Mouse (Mus musculus) c-Kit-positive CD71-positive TER-119-positive erythroid progenitor cells, embryonic 14.5 days (primary cell): ENCODE data around the gene Tmem63b.

Source experiments
- DNase-seq: peaks from one replicate; pipeline ENCODE4 v3.0.0-alpha.2; 2013; ENCODE audit warnings: low spot score

Gene Tmem63b

DNA sequence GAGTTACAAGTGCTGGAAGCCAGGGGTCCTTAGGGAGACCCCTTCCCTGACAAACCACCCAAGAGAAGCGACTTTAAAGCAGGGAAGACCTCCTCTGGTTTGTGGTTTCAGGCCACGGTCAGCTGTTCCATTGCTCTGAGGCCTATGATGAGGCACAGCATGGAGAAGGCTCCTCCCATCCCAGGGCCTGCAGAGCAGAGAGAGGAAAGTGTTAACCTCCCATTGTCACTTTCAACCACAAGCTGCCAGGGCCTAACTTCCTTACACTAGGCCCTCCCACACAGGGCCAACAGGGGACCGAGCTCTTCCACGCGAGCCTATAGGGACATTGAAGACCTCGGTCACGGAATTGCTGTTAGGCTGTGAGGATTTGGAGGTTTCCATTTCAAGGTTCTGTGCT is 16.5 kb upstream of the Tmem63b start:
- no peak for DNase-seq

DNA sequence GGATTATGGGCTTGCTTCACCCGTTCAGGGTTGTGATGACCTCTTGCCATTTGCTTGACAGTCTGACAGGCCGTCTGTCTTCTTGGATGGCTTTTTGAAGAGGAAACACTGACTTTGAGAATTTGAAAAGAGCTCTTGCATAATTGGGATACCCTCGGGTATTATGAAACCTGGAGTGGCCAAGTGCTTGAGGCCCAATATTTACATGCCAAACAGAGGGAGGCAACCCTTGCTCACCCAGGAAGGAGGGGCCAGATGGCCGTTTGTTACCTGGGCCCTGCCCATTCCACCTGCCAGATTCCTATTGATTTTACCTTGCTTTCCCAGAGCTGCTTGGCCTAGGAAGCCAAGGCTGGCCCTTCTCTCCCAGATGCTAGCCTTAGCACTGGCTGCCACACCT is 15.5 kb upstream of the Tmem63b start:
- no peak for DNase-seq

DNA sequence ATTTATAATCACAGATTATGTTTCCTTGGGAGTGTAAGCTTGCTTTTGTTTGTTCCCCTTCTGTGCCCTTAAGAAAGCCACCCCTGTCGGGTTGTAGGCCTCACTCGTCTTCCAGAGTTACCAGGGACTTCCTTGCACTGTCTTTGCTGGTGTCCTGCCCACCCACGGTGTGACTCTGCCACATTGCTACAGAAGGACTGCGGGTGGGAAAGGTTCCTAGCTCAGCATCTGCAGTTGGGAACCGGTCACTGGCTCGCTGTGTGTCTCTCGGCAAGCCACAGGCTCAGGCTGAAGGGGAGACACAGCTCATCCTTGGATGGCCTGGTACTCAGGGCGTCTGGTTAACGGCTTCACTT is 14.5 kb upstream of the Tmem63b start:
- no peak for DNase-seq

DNA sequence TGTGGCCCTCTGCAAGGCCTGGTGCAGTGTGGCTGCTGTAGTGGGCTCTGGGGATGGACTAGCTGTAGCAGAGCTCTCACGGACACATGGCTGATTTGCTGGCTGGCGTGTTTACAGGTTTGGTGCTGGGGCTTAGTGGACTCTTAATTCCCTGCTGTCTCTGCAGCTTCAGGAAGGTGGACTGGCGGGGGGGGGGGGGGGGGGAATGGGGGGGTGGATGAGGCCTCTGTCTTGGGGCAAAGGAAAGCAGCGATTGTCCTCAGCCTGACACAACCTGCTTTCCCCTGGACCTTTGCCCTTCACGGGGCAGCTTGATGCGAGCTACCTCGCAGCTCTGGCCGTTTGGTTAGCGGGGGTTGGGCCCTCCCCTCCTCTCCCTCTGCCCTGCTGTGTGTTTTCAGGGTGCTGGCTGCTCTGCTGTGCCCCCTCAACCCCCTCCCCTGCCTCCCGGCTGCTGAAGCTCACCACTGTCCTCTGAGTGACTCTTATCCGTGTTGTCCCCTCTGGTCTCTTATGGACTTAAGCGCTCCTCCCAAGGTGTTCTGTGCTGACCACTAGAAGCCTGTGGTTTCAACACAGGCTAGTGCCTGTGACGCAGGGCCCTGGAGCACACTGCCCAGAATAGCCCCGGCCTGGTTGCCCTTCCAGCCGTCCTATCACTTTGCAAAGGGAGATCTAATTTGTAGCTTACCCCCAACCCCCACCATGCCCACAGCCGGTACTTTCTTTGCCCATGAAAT is 14.0 kb upstream of the Tmem63b start:
- DNase-seq = no peak

DNA sequence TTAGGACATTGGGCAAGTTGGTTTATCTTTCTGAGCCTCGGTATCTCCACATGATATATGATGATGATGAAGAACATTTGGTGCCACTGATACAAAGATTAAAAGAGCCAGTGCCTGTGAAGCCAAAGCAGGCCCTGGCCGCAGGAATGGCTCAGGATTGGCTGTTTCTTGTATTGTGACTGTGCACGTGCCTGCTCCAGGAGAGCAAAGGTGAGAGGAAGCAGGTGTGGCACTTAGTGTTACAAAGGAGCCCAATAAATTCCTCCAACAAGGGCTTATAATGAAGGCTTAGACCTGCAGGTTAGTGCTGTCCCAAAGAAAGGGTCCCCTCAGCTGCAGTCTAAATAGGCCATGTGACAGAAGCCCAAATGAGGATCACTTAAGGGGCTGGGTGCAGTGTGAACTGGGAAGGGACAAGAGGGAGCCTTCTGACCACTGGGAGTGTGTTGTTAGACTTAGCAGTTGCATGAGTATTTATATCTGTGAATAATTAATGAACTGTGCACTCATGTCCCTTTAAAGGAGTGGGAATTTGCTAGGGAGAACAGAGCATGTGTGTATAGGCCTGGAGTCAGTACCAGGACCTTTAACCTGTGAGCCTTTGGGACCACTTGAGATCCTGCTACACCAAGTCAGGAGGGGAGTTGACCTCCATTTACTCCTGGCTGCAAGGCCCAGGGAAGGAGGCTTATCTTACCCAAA is 12.5 kb upstream of the Tmem63b start:
- DNase-seq = no peak

DNA sequence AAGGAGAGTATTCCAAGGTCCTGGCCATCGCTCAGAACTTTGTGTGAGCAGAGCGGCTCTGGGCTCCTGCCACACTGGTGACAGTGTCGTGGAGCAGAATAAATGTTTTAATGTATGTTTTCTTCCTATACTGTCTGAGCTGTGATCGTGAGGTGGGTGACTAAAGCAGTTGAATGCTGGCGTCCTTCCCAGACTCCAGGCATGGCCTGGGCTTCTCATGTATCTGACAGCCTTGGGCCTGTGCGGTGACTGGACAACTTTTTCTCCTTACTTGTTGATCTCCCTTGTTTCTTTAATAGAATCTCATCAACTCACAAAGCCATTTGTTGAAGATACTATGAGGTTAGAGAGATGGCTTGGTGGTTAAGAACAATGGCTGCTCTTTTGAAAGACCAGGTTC is 11.7 kb upstream of the Tmem63b start:
- no peak for DNase-seq

DNA sequence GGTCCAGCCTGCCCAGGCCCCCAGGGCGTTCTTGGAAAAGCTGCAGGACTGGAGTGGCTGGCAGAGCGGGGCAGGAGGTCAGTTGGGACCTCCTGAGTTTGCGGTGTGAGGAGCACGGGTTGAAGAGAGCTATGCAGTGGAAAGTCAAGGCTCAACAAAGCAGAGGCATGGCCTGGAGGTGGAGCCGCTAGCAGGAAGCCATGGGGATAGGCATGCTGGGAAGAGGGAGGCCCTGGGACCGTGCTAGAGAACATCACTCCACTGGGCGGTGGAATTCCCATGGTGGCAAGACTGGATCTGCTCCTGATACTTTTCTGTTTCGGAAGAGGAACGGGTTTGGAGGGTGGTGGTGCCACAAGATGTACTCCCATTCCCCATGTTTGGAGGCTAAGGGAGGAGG is 10.3 kb upstream of the Tmem63b start:
- DNase-seq = no peak

DNA sequence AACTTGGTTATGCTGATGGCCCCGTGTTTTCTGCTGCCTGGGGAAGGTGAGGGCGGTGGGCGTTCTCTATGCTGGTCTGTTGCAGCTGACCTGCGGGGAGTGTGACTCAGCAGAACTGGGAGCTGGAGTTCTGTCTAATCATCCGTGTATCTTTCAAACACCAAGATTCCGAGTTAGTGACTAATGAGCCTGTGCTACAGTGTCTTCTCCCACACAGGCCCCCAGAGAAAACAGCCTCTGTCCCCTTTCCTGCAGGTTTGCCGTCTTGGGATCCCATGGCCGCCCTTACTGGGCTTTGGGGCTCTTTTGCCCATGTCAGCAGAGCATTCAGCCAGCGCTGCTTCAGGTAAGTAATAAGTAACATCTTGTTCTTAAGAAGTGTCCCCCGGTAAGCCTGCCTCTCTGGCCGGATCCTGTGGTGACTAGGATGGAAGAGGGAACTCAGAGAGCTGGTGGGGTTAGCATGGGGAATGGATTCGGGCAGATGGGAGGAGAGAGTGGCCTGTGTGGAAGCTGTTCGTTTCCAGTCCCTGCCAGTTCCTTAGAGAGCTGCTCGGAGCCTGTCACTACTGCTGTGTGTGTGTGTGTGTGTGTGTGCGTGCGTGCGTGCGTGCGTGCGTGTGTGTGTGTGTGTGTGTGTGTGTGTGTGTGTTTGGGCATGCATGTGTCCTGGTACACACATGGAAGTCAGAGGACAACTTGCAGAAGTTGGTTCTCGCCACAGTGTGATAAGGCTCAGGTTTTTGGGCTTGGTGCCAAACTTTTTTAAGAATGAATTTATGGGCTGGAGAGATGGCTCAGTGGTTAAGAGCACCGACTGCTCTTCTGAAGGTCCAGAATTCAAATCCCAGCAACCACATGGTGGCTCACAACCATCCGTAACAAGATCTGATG is 8.8 kb upstream of the Tmem63b start:
- DNase-seq = peak; percentile 51

DNA sequence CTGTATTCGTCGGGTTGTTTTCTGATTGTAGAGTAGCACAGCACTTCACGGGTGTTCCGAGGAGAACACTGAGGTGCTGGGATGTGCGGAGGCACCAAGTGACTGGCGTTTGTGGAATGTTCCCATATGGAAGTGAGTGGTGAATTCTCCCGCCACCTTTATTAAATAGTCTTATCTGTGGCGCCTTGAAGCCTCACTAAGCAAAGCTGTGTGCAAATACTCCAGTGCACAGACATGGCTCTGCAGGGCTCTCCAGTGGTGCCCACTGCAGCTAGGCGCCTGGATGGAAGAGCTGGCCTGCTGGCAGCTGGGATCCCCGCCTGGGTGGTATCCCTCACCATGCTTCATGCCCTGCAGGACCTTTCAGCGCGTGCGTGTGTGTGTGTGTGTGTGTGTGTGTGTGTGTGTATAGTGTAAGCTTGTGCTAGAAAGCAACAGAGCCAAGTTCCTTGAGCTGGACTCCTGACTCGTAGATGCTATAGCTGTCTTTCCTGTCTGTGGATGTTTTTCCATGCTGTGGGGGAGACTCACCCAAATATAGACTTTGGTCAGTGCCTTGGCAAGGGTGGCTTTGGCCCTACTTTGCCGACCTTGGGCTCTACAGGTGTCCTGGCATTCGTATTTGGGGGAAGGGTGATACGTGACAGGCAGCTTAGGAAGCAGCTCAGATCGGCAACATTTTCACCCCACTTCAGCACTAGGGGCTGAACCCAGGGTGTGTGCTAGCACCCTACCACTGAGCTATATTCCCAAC is 7.3 kb upstream of the Tmem63b start:
- no peak for DNase-seq

DNA sequence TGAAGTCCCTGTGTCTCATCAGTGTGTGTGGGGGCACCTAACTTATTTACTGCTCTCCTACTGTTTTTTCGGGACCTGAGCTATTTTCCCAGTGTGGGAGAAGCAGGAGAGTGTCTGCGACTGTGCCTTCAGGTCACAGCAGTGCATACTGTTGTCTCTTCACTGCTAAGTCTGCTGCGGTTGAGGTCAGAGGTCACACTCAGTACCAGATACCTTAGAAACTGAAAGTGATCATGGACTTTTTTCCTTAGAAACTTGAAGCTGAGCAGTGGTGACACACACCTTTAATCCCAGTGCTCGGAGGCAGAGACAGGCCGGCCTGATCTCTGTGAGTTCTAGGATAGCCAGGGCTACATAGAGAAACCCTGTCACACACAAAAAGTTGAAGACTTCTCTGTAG is 5.5 kb upstream of the Tmem63b start:
- DNase-seq = no peak

DNA sequence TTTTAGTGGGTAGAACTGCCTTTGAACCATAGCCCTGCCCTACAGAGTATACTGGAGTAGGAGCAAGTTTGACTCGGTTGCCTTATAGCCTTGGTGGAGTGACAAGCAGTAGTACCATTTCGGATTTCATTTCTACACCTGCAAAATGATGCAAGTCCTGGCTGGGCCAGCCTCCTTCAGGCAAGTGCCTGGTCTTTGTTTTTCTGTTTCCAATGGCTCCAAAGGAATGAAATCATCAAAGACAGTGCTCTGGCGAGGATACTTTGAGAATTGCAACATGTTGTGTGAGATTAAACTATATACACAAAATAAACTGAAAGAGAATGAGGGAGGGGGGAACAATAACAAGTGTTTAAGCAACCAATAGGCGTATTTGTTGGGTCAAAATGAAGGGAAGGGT is 3.3 kb upstream of the Tmem63b start:
- DNase-seq = no peak

DNA sequence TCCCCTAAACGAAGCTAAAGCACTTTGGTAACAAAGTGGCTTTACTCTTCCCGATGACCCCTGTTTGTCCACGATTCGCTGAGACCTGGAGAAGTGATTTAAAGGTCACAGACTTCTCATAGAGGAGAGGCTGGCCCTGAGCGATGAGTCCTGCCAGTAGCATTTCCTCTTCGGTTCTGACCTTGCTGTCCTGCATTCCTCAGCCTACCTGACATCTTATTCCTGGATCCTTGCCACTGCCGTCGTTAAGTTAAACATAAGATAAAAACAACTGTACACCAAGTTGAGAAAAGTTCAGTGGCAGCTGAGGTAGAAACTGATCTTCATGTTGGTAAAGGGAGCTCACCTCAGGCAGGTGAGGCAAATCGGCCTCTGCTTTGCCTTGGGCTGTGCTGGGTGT is 2.4 kb upstream of the Tmem63b start:
- no peak for DNase-seq

DNA sequence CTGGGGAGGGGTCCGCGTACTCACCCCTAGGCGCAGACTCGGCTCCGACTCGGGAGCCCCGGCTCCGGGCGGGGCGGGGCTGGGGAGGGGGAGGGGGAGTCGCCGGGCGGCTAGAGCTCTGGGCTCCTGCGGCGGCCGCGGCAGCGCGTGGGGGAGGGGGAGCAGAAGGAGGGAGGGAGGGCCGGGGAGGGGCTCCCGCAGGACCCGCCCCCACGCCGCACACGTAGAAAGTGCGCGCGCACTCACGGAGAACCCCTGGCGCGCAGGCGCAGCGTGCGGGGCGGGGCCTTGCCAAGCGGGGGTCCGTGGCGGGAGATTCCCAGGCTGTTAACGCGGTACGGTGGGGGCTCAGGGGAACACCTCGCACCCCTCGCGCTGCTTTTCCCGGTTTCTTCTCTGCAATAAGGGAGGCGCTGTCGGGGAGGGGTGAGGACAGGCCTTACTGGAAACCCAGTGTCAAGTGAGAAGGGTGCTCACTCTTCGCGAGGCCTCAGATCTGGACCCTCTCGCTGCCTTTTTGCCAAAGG is 549 bp downstream of the Tmem63b start, which contains the start of gene Mrpl14:
Mrpl14 (plus strand) TSS at position 230 of the 527 bp plus-strand sequence.
- peak; percentile 91 for DNase-seq

DNA sequence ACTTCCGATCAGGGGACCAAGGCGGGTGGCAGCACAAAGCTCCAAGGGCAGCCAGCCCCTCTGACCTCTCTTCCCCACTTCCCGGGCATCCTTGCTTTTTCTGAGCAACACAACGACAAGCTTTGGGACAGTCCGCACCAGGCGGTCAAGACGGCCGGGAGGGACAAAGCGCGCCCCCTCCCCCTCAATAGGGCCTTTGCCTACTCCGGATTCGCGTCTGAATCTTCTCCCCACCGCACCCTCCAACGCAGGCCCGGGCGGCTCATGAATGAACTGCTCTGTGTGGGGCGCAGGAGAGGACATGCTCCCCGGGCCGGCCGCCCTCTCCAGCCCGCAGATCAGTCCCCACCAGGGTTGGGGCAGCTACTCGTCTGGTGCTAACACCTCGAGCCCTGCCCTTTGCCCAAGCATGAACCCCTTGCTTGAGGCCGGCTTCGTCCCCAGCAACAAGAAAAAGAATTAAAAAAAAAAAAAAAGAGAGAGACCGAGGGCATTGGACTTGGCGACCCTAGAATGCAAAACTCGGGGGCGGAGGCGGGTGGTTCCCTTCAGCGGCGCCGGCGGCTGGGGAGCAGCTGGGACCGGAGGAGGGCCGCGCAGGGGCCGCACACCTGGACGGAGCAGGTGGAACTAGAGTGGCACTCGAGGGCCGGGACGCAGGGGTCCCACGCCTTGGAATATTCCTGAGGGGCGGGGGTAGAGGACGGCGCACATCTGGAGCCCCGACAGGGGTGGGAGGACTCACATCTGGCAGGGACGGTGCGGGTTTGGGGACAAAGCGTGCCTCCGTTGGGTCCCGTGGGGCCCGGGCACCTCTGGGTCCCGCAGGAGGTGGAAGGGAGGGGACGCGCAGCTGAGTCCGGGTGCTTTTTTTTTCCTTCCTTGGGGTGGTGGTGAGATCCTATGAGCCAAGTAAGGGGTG is 1.3 kb downstream of the Tmem63b start:
- peak; percentile 37 for DNase-seq

DNA sequence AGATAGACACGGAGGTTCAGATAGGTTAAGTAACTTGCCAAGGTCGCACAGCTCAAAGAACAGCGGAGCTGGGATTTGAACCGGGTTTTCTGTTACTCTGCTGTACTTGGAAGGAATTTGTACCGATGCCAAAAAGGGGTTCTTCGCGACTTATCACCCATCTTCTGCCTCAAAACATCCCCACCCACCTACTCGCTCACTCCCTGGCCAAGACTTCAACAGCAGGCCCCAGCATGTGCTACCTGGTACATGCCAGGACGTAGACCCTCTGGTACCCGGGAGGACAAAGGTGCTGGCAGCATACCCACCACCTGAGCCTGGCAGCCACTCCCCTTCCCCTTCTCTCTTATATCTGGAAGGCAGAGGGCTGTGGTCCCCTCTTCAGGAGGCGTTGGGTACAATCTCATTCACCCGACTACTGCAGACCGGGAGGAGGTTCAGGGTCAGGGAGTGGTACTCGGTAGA is 2.0 kb downstream of the Tmem63b start:
- DNase-seq = no peak

DNA sequence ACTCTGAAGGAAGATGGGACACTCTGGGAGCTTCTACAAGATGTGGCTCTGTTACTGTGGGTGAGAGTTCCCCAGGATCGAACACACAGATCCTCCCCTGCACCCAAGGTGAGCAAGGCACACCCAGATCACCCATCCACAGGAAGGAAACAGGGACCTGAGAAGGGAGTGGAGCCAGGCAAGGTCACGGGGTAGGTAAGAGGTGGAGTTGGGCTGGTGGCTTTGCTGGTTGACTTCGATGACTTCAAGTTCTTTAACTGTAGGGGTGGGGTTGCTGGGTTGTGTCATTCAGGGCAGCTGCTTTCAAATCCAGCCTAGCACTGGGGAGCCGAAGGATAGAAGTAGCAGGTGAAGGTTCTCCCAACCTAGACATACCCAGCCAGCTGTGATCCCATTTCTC is 3.9 kb downstream of the Tmem63b start:
- DNase-seq = no peak

DNA sequence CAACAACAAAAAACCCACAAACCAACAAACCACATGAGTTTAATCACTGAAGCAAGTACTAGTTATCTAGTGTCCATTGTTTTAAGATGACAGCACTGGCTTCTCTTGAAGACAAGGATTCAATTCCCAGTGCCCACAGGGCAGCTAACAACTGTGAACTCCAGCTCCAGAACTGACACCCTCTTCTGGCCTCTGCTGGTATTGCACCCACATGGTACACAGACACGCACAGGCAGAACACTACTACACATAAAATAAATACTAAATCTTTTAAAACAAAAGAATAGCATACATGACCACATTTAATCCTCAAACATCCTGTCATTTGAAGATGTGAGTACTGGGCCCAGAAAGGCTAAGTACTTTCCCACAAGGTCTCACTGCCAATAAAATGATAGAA is 5.1 kb downstream of the Tmem63b start:
- DNase-seq = no peak

DNA sequence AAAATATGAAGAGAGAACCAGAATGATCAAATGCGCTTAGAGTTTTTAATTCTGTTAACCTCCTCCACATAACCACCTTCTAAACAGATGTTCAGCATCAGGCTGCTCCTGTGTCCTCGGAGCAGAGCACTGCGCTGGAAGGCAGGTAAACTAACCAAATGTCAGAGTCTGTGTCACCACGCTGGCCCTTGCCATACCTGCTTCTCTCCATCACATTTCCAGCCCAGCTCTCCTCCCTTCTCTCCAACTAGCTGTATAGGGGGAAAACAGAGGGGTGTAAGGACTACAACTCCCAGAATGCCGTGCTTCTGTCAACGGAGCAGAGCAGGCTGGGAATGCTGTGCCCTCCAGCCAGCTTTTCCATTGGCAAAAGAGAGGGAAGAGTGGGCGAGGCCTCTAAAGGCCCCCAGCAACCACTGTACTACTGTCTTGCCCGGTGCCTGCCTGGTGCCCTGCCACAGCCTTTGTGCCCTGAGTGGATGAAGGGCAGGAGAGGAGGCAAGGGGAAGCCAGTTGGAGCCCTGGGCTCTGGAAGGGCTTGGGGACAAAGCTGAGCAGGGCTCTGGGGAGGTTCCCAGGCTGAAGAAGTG is 6.2 kb downstream of the Tmem63b start:
- DNase-seq = no peak

DNA sequence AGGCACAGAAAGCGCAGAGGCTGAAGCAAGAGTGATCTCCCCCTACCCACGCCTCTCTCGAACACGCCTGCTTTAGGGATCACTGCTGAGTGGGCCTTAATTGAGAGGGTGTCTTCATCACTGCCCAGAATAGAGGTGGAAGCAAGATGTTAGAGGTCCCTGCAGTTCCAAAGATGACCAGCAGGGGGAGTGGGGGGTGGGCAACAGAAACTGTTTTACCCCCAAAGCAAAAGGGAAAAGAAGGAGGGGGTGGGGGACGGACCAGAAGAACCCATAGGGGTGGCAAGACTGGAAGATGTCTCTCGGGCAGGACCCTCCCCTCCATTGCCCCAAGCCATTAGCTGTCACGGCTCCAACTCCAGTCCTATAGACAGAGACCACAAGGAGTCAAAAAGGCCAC is 8.6 kb downstream of the Tmem63b start:
- DNase-seq = peak; percentile 58

DNA sequence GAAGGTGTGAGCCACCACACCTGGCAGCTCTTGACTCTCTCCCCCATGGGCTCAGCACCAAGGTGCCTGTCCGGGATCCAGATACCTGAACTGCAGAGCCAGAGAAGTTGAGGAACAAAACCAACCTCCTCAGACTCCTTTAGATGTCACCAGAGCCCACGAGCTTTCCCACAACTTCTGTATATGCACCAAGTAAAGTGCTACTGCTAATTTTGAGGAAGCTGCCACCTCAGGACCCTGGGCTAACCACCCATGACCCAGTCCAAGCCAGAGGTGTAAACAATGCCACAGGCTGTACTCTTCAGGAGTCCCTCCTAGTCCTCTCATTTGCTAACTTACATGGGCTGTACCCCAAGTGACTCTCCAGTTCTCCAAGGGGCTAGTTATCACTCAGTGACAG is 14.1 kb downstream of the Tmem63b start:
- DNase-seq = no peak
